Mouse (Mus musculus): ENCODE results near the gene Gm10488. TPM values are rescaled to one million over a fixed set of nuclear protein-coding genes. Genes with fewer than 3 reads are reported as not detected.
"Not testable (repeated sequence)": the region's sequence is repeated elsewhere in the genome, so short reads cannot be mapped to it uniquely, and the experiment has no call there.

The Gm10488 gene
- polyA plus RNA-seq (2012; ENCODE audit: insufficient read depth, insufficient read length, missing spikeins): not detected in 2 replicates

- not testable (repeated sequence) for H3K4me1 ChIP-seq (ENCODE audit: control insufficient read depth, insufficient read depth, insufficient read length, low read length); H3K4me3 ChIP-seq (ENCODE audit: insufficient read depth, low read depth, low read length)
These were observed at the start of gene Gm10488 for GRCm38 (mm10) chrX:29976014-29976413. Gene Gm10488, plus strand, starts transcription at chrX:29976314.

More at GRCm38 (mm10) chrX:29976014-29976413, at the start of gene Gm10488:
- not testable (repeated sequence) for H3K27ac ChIP-seq (replicated peaks; ENCODE audit: low read depth, low read length)

All from brown adipose tissue, adult 24 weeks (tissue).